Mouse (Mus musculus) 416B (cell line): ENCODE results near the gene Mapre1.
"Not testable (repeated sequence)": the region's sequence is repeated elsewhere in the genome, so short reads cannot be mapped to it uniquely, and the experiment has no call there.

ENCODE experiments used
- DNase-seq: peaks from one replicate; pipeline ENCODE4 v3.0.0; 2011; ENCODE audit warnings: low read depth

Mapre1 gene

DNA sequence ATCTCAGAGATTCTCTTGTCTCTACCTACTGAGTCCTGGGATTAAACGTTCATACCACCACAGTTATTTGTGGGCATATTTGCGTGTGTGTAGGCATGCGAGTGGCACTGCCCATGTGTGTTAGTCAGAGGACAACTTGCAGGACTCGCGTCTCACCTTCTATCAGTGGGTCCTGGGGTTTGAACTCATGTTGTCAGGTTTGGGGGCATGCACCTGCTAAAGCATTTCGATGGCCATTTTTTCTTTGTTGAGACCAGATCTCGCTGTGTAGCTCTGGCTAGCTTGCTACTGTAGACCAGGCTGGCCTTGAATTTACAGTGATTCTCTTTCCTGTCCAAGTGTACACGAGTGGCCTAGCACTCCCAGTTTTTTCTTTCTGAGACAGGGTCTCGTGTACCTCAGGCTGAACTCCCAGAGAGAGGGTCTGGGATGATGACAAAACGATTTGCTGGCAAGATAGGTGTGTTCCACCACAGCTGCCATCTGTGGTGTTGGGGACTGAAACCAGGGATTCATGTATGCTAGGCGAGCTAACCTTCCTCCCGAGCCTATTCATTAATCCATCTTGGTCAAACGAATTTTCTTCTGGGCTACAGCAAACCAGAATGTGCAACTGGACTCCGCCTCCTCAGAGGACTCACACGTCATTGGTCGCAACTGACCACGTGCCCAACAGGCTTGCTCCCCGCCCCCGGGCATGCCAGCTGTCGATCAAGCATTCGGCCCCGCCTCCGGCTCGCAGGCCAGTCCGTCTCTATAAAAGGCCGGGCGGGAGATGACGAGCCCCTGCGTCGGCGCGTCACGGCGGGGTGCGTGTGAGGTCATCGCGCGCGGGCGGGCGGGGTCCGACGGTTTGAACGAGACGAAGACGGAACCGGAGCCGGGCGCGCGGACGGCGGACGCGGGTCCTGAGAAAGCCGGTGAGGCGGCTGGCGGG lies at the start of gene Mapre1:
TSS of gene Mapre1 (plus strand) at position 775 of the 937 bp plus-strand sequence.
- DNase-seq, result peak; percentile 99

- DNase-seq, result not testable (repeated sequence)
Observed at GRCm38 (mm10) chr2:153693413-153693812, 47.7 kb upstream of the Mapre1 start.

GRCm38 (mm10) chr2:153694462-153695085 lies 46.5 kb upstream of the Mapre1 start:
- peak; percentile 72 for DNase-seq

GRCm38 (mm10) chr2:153696352-153696751 lies 44.7 kb upstream of the Mapre1 start, which contains the start of gene Dnmt3c:
Gene Dnmt3c (plus strand): TSS chr2:153696652.
- no peak for DNase-seq

DNA sequence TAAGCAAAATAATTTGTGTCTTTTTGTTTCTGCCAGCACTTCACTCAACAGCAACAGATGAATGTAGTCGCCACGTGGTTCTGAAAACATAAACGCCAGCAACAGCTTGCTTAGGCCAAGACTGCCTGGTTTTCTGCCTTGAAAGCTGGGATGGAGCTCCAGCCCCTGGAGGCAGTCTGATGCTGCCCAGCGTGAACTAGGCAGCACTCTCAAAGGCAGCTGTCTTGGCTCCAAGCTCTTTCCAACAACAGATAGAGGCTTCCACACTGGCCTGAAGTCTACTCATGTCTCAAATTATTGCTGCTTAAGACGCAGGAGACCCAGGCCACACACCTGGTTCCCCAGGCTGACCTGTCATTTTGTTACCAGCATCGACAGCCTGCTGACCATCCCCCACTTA lies 37.7 kb upstream of the Mapre1 start:
- no peak for DNase-seq

DNA sequence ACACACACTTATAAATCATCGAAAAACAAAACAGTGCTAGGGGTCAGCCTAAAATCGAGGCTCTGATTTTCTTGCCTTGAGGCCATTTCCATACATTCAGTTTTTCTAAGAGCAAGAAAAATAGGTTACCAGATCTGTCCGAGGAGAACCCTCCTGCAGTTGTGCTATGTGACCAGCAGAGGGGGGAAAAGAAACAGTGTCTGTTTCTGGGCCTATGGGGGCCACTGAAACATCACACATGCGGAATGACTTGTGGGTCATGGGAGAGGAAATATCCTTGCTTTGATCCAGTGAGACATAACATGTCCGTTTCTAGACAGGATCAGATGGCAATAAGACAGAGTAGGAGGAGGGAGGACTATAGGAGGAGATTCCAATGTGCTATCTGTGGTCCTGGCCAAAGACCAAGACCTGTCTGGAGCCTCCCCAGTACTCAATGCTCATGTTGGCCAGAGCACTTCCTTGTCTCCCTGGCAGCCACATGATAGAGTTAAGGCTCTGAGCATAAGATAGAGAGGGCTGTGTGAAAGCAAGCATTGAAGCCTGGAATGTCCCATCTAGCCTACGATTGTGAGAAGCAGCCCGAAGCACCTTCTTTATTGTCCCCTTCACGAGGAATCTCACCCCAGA lies 30.3 kb upstream of the Mapre1 start:
- peak; percentile 64 for DNase-seq

DNA sequence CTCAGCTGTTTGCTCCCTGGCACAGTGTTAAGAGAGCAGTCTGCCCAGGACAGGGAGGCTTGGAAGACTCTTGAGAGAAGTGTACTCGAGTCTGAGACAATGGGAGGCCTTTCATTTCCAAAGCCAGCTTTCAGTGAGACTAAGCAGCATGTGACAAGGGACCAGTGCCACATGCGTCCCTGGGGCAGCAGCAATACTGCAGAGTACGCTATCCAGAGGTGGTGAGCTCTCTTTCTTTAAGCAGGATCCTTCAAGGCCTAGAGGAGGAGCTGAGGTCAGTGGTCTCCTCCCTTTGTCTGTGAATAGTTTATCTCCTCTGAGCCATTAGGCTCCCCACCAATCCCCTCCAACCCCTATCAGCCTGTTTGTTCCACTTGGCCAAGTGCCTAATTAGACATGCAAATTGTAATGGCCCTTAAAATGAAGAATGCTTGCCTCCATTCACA lies 28.4 kb upstream of the Mapre1 start:
- no peak for DNase-seq

GRCm38 (mm10) chr2:153713227-153713626 lies 27.8 kb upstream of the Mapre1 start:
- no peak for DNase-seq

- DNase-seq, result not testable (repeated sequence)
Observed at GRCm38 (mm10) chr2:153717861-153718260, 23.2 kb upstream of the Mapre1 start.

DNA sequence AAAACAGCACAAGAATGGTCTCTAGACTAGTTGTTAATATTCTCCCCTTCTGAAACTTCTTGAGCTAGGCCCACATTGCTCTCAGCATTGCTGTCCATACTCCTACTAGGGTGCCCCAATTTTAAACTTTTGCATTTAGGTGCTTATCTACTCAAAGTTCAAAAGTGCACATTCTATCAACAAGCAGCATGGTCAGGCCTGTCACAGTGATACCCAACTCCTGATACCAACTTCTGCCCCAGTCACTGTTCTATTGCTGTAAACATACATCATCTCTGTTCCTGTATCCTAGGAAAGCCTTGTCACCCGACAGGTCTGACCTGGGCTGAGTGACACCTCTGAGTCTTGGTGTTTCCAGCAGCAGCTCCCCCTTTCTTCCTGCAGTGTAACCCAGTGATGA lies 18.0 kb upstream of the Mapre1 start:
- DNase-seq, result no peak

- DNase-seq, result no peak
Observed at GRCm38 (mm10) chr2:153724424-153724823, 16.6 kb upstream of the Mapre1 start.

GRCm38 (mm10) chr2:153724871-153725270 lies 16.2 kb upstream of the Mapre1 start:
- DNase-seq, result no peak

- no peak for DNase-seq
Observed at GRCm38 (mm10) chr2:153725291-153725690, 15.8 kb upstream of the Mapre1 start.

GRCm38 (mm10) chr2:153734033-153734432 lies 7.0 kb upstream of the Mapre1 start:
- DNase-seq, result no peak

- peak; percentile 72 for DNase-seq
Observed at GRCm38 (mm10) chr2:153741437-153742065, 477 bp downstream of the Mapre1 start.

GRCm38 (mm10) chr2:153747994-153748393 lies 6.9 kb downstream of the Mapre1 start:
- no peak for DNase-seq

- DNase-seq, result no peak
Observed at GRCm38 (mm10) chr2:153750363-153750762, 9.3 kb downstream of the Mapre1 start.

- no peak for DNase-seq
Observed at GRCm38 (mm10) chr2:153762121-153762520, 21.0 kb downstream of the Mapre1 start.

DNA sequence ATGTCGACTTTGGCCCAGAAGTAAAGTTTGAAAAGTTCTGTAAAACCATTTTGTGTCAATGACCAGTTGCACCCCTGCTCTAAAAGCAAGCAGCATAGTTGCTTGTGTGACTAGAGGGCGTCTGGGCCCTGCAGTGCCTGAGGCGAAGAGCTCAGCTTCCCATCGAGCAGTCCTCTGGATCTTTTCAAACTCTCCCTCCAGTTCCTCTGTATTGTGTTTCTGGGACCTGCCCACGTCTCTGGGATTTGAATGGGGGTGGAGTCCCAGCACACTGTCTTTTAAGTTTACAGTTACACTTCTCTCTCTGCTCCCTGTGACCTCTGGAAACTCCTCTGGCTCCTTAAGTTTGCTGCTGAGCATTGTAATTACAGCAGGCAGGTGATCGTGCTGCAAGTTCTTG lies 26.4 kb downstream of the Mapre1 start:
- no peak for DNase-seq

DNA sequence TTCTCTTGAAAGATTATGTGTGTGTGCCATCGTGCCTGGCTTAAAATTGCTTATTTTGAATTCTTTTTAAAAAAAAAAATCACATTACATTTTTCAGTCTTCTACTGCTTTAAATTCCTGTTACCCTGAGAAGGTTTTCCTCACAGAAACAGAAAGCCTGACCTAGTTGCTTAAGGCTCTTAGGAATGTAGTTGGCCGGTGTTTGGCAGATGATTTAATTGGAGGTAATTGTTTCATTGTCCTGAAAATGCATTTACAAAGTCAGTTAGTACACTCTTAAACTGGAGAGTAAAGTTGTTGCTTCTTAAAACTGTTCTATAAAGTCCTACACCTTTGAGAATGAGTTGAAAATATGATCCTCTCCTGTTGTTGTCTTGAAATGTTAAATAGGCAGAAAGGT lies 27.8 kb downstream of the Mapre1 start:
- DNase-seq, result no peak

- no peak for DNase-seq
Observed at GRCm38 (mm10) chr2:153772950-153773349, 31.9 kb downstream of the Mapre1 start.

DNA sequence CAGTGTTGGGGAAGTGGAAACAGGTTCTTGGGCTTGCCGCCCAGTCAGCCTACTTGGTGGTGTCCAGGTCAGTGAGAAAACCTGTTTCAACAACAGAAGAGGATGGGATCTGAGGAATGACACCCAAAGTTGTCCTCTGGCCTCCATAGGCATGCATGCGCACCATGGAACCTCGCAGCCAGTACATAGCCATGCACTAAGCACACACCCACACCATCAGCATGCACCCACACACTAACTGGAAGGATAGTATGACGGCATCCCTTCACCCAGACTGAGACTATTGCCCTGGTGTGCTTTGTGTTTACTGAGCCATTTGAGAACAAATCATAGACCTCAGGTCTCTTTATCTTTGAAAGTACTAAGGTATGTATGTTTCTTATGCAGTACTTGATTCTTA lies 34.4 kb downstream of the Mapre1 start:
- DNase-seq, result no peak
